Mouse (Mus musculus) urinary bladder, adult 18-20 months (tissue): Measurements from ENCODE around the gene Rnaseh2b.

Experiments used
- DNase-seq, 2 experiments: peaks; one replicate each; pipeline ENCODE4 v3.0.0; 2022; ENCODE audit warnings: low spot score in 2 of 2, mixed read lengths in 2 of 2

Rnaseh2b gene

DNA sequence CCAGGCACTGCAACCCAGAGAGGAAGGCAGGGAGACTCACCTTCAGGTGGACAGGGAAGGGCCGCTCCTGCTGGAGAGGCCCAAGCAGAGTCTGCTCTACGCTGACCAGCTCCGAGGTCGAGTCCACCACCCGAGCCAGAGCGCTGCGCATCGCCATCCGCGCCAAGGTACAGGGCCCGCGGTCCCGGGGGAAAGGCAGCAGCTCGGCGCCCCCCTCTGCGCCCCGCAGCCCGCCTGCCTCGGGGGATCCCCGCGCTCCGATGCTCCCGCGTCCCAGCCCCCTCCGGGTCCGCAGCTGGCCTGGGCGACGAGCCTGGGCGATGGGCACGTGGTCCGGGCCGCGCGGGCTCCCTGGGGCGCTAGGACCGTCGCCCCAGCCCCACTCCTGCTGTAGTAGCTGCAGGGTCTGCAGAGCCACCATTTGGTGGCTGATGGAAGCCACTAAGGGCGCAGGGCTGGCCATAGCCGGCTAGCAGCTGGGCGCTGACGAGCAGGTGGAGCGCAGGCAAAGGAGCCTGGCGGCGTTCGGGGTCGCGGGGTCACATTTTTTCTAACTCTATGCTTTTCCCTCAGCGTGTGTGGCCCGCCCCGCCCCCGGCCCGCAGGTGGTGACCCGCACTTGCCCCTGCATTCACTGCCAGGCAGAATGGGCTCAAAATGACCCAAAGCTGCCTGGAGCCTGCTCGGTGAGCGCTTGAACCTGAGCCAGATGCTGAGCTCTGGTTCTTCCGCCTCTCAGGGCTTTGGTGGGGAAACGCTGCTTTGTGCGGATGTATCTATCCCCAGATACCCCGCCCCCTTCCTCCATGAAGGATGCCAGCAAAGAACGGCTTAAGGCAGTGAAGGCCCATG is at the start of gene Rnaseh2b, which contains the start of gene Dleu7:
Gene Rnaseh2b, plus strand, starts transcription at position 102 of the 852 bp plus-strand sequence.
Gene Dleu7, minus strand, starts transcription at position 560 of the 852 bp plus-strand sequence.
- no peak for DNase-seq

DNA sequence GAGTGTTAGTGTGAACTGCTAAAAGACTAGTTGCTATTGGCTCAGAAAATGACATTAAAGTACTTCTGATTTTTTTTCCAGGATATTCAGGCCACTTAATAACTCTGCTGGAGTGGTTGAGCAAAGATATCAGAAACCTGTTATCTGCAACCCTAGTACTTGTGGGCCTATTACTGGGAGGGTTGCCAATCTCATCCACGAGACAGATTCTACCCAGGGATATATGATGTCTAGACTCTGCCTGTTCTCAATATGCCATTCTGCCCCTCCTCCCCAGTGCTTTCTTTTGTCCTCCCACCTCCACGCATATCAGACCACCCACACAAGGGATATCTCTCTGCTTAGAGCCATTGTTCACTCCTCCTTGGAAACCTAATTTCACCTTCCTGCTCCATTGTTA is 48.9 kb upstream of the Rnaseh2b start:
- no peak for DNase-seq

- DNase-seq: no peak
Observed at GRCm38 (mm10) chr14:62245557-62245956, 46.8 kb upstream of the Rnaseh2b start.

DNA sequence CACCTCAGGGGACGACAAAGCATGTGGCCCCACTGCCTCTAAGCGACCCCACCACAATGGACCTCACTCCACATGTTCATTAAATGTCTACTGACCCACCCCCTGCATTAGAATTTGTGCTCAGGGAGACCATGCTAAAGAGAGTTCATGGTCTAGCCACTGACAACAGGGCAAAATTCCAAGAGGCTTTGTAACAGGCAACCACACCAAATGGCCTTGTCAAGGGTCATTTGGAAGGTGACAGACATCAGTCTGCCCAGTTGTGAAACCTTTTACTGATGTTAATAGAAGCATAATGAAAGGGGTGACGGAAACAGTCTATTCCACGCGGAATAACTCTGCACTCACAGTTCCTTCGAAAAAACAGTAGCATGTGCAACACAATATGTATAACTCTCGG is 44.0 kb upstream of the Rnaseh2b start:
- DNase-seq: no peak

DNA sequence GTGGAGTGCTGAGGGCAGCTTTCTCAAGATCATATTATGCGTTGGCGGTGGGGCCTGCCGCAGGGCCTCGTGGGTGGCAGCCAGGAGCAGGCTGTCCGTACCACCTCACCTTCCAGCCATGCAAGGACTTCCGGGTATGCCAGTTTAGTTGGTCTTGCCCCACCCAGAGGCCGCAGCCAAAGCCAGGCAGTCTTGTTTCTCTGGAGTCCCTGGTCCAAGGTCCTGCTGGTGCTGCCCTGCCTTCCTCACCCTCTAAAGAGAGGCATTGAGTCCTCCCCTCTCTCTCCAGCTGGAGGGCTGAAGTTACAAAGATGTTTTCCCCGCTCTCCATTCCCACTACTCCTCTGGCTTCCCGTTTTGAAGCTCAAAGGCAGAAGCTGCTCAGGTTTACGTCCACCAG is 43.6 kb upstream of the Rnaseh2b start:
- DNase-seq: no peak

- DNase-seq: no peak
Observed at GRCm38 (mm10) chr14:62249251-62249650, 43.1 kb upstream of the Rnaseh2b start.

- no peak for DNase-seq
Observed at GRCm38 (mm10) chr14:62250046-62250445, 42.3 kb upstream of the Rnaseh2b start.

GRCm38 (mm10) chr14:62251999-62252398 is 40.4 kb upstream of the Rnaseh2b start:
- peak in 1 of 2 experiments; percentile 12 for DNase-seq

DNA sequence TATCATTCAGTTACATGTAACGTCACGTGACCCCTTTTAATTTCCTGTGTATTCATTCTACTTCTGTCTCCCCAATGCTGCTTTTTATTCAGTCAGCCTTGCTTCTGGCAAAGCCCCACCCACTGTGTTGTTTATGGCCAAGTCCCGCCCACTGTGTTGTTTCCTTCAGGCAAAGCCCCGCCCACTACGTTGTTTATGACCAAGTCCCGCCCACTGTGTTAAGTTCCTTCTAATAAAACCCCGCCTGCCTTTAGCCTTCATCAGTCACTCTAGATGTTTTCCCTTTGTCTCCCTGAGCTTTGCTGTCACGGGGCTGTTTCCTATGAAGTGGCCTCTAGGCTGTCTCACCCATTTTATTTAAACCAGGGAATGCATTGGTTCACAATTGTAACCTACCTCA is 38.0 kb upstream of the Rnaseh2b start:
- no peak for DNase-seq

- no peak for DNase-seq
Observed at GRCm38 (mm10) chr14:62256066-62256465, 36.3 kb upstream of the Rnaseh2b start.

DNA sequence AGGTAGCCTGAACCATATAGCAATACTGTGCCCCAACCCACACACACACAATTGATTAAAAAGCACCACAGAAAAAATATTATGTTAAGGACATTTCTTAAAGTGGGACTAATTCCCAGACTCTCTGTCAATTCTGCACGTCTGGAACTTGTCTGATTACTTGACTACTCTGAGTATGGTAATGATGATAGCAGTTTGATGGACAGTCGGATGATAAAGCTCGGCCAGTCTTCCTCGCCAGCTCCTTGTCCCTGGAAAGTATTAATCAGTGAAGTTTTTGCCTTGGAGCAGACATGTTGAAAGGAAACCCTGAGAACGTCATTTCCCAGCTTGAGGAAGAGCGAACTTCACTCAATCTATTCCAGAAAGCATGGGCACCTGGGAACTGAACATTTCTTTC is 34.3 kb upstream of the Rnaseh2b start:
- no peak for DNase-seq

DNA sequence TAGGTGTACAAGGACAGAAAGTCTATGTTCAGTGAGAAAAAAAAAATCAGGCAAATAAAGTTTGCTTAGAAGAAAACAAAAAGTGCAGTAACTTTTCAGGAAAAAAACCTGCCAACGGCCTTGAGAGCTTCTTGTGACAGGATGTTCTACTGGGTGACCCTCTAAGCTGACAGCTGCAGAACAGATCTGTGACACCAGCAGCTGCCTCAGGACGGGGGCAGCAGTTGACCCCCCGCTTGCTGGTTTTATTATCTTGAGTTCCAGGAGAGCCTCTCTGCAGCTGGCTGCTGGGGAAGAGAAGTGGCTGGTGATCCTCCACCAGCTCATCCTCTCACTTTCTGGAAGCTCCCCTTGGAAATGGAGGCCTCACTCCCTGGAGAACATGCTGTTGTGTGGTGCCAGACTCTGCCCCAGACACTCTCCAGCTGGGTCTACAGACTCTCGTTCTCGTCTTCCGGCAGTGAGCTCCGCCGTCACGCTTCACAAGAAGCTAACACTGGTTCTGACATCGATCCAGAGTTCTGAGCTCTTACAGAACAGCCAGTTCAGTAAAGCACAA is 33.3 kb upstream of the Rnaseh2b start:
- no peak for DNase-seq

DNA sequence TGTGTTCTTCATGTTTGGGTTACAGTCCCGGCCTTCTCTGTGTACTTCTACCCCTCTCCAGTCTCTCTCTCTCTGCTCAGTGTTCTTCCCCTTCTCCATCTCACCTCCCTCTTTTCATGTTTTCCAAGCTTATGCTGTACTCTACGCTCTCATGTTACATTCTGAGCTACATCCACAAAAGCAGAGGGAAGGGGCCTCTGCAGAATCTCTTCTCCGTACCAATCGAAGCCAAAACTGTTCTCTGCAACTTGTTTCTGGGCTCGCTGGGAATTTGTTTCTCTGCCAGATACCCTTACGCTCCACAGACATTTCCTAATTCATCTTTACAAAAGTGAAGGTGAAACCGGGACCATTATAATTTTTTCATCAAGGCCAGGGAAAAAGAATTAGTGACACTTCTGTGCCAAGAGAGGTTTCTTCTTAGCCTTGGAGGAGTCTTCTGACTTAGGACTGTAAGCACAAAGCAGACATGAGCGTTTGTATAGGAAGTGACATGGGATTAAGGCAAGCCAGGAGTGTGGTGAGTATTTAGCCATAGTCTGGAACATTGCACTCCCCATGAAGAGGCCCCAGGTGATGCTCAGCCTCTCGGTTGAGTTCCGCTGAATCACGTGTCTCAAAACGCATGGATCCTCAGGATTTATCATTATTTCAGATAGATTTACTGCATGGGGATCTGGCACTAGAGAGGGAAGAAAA is 21.5 kb upstream of the Rnaseh2b start:
- no peak for DNase-seq

DNA sequence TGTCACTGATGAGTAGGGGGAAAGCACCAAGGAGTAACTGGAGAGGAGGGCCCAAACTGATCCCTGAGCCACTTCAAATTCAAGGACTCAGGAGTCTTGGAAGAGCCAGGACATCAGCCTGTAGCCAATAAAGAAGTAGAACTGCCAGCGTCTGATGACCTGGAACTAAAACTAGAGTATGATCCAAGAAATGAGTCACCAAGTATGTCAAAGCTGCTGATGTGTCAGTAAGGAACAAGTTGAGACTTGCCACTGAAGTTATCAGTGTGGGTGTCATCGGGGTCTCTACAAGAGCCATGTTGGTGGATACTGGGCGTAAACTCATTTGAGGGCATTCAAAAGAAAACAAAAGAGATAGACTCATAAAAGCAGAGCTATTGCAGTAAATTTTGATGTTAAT is 18.8 kb upstream of the Rnaseh2b start:
- no peak for DNase-seq

GRCm38 (mm10) chr14:62282974-62283373 is 9.4 kb upstream of the Rnaseh2b start:
- no peak for DNase-seq

DNA sequence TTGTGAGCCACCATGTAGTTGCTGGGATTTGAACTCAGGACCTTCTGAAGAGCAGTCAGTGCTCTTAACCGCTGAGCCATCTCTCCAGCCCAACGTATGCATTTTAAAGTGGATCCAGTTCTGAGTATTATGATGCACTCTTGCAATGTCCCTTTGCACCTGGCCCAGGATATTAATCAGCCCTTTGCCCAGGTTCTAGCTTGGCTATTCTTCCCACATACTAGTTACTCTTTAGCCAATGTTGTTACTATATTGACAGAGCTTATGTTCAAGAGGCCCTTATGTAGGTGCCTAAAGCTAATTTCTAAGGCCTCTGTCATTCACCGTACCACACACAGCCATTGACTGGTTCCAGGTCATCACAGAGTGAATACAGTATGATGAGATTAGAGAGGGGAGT is 3.7 kb upstream of the Rnaseh2b start:
- DNase-seq: no peak

- no peak for DNase-seq
Observed at GRCm38 (mm10) chr14:62291406-62291987, 892 bp upstream of the Rnaseh2b start.

DNA sequence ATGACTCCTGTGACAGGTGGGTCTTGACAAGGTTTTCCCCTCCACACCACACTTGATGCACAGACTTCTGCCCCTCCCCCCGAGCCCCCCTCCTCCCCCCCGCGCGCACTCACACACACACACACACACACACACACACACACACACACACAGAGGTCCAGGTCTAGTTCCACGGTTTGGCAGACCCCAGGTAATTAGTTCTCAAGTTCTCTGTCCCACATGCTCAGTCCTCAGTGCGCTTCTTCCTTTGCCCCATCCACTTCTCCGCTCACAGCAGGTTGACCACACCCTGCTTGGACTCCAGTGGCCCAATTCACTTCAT is 262 bp upstream of the Rnaseh2b start:
- DNase-seq: no peak

GRCm38 (mm10) chr14:62298808-62299207 is 6.4 kb downstream of the Rnaseh2b start:
- DNase-seq: no peak

DNA sequence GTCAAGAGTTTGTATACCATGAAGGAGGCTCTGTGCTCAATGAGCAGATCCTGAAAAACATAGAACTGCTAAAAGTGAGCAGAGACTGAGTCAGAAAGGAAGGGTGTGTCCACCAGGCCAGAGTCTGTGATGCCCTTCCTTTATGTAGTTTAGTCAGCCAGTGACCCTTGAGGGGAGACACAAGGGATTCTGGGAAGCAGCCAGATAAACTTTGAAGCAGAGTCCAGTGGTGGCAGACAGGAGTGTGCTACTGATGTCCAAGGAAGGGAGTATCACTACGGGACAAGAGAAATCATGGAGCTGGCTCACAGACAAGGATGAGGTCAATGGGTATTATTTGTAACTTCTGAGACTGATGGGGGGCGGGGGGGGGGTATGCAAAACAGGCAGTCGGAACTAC is 7.6 kb downstream of the Rnaseh2b start:
- DNase-seq: no peak

DNA sequence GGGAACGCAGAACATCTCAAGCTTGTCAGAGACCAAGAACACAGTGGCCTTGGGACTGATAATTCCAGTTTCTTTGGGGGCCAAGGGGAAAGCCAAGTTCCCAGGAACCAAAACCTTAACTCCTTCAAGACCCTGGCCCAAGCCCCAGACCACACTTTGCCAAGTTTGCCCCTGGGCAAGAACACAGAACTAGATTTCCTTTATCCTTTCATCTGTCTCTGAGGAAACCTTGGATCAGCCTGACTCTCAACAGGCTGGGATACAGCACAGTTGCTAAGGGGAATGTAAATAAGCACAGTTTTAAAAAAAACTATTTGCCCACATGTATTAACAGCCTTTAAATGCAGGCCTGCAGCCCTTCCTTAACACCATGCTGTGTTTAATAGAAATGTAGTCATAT is 15.2 kb downstream of the Rnaseh2b start:
- no peak for DNase-seq

DNA sequence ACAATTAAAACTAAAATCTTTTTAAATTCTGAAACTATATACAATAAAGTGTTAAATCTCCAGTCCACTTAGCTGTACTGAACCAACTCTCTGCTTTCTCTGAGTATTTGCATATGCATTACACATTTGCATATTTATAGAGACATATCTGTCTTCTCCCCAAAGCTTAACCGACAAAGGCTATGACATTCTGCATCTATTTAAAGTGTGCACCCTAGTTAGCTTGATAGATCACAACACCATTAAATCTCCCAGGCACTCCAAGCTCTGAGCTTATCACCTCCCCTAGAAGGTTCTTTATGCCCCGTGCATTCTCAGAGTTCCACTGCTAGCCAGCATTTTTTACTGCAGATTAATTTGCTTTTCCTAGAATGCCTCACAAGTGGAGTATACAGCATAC is 16.6 kb downstream of the Rnaseh2b start:
- no peak for DNase-seq

- DNase-seq: no peak
Observed at GRCm38 (mm10) chr14:62311672-62312071, 19.3 kb downstream of the Rnaseh2b start.
